Mouse (Mus musculus): ENCODE measurements around the gene Nsrp1. TPM values are rescaled to one million over a fixed set of nuclear protein-coding genes. Genes with fewer than 3 reads are reported as not detected.

The Nsrp1 gene
- polyA plus RNA-seq (2012; rRNA removed): 0.44 and 0.74 TPM in 2 replicates

DNA sequence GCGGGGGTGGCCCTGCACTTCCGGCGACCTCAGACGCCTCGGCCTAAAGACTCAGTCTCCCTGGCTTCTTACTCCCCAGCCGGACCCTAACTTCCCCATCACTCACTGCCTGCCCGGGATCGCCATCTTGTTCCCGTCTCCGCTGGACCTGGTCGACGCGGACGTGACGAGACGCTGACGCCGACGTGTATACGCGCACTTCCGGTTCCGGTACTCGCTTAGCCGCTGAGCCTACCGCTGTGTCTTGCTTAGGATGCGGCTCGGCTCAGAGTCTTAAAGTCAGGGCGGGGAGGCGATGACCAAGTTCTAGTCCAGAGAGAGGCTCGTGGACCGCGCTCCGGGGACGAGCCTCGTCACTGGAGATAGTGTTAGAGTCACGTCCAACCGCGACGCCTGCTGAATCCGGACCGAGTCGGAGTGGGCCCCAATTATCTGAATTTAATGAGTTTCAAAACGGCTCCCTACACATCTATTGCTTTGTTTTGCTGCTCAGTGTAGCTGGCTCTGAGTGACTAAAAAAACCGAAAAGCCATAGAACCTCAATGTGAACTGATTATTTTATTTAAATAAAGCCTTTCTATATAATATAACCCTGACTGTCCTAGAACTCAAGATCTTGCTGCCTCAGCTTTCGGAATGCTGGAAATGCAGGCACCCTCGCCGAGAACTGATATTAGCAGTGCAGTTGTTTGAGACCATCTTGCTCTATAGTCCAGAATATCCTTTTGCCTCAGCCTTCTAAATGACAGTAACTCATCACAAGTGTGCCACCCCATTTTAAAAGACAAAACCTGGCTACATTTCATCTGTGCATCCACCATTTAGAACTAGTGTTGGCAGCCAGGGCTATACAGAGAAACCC lies at the start of gene Nsrp1:
Gene Nsrp1 (minus strand): TSS at position 163 of the 862 bp plus-strand sequence.

DNA sequence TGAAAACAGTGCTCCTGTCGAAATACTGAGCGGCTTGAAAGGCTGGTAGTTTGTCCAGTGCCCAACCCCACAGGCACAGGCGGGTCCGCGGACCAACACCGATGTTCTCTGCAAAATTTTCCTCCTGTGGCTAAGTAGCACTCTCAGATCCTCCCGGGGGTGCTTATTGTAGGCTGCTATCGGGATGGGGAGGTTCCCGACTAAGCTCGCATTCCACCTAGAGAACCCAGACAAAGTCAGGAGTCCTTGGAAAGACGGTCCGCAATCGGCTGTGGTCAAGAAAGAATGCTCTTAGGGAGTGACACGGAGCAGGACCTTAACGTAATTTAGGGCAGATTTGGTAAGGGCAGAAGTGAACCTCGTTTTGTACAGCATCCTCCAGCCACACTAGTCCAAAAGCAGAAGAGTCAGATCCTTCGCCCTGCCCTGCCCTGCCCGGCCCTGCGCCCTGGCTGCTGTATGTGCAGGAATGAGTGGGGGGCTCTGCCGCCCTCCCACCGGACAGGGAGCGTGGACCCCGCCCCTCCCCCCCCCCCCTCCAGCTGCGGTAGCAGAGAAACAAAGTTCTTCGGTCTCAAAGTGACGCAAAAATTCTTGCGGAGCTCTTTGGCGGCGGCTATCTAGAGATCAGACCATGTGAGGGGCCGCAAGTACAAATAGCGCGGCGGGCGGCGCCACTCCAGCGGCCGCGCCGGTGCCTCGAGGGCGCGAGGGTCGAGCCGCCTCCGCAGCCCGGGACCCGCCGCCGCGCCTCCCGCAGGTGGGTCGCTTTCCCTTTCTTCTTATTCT lies 80.1 kb downstream of the Nsrp1 start, which contains the start of gene Slc6a4:
Gene Slc6a4 (plus strand): TSS at position 688 of the 789 bp plus-strand sequence.

Other genes with a start within 250 kb of the Nsrp1 start
- gene Cpd, start 231.4 kb downstream of the Nsrp1 start, polyA plus RNA-seq (2012; rRNA removed): 55.8 and 60.5 TPM in 2 replicates
- 4.0 and 5.0 TPM in 2 replicates for gene Tmigd1, start 176.3 kb downstream of the Nsrp1 start, polyA plus RNA-seq (2012; rRNA removed)
- 8.5 and 8.9 TPM in 2 replicates for gene Blmh, start 153.6 kb downstream of the Nsrp1 start, polyA plus RNA-seq (2012; rRNA removed)
- 7.4 and 9.0 TPM in 2 replicates for gene Slc6a4, start 79.8 kb downstream of the Nsrp1 start, polyA plus RNA-seq (2012; rRNA removed)
- 0.54 and 0.76 TPM in 2 replicates for gene Efcab5, start 110.5 kb upstream of the Nsrp1 start, polyA plus RNA-seq (2012; rRNA removed)
- gene Ssh2, start 137.9 kb upstream of the Nsrp1 start, polyA plus RNA-seq (2012; rRNA removed): 6.1 and 6.4 TPM in 2 replicates